Mouse (Mus musculus) inflammation-experienced regulatory T-cells, adult 6 months (primary cell): Measurements from ENCODE around the gene Asxl1. TPM values are rescaled to one million over a fixed set of nuclear protein-coding genes. Genes with fewer than 3 reads are reported as not detected.
A peak's percentile ranks its signal among the peaks of the same experiment; 100 is the strongest.

ENCODE experiments used
- ATAC-seq: one replicate; pipeline ENCODE4 v1.8.0; 2017
- polyA plus RNA-seq, 3 experiments: library from polyadenylated mRNA; unstranded; fragments of 100-300 nt; shearing (Covaris generic); gene quantifications; one replicate each; pipeline ENCODE4 v1.2.1; 2017

Gene Asxl1
- polyA plus RNA-seq, 3 experiments from 2014 or later = 15.0 to 16.6 (median 15.9) TPM

GRCm38 (mm10) chr2:153417841-153418240 lies 72.2 kb downstream of the Asxl1 start:
- no peak for ATAC-seq

DNA sequence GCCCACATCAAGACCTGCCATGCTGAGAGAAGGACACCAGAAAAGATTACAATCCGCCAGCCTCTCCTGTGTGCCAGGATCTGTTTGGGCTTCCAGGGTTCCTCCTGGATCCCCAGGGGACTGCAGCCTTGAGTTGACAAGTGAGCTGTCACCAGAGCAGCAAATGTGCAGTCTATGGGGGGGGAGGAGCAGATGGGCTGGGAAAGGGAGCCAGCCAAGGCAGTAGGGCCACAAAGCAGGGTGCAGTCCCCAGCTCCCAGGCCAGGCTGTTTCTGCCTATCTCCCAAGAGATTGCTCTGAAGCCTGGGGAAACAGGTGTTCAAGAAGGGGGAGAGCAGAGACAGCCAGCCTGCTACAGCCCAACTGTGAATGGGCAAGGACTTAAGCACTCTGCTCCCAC lies 72.8 kb downstream of the Asxl1 start:
- ATAC-seq = no peak

DNA sequence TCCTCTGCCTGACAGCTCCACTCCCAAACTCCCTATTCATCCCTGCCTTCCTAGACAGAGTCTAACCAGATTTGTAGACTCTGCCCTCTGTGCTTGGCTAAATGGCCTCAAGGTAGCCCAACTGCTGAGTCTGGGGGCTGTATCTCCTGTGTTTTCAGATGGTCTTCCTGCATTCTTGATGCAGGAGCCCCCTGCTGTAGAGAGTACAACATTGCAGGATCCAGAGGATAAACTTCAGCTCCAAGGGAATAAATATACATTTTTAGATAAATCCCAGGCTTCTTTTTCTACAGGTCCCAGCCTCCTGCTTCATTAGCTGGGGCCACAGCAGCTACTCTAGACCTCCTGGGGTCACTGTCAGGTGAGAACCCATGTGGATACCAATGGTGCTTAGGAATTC lies 75.6 kb downstream of the Asxl1 start:
- ATAC-seq = no peak

GRCm38 (mm10) chr2:153422051-153422450 lies 76.4 kb downstream of the Asxl1 start:
- no peak for ATAC-seq

DNA sequence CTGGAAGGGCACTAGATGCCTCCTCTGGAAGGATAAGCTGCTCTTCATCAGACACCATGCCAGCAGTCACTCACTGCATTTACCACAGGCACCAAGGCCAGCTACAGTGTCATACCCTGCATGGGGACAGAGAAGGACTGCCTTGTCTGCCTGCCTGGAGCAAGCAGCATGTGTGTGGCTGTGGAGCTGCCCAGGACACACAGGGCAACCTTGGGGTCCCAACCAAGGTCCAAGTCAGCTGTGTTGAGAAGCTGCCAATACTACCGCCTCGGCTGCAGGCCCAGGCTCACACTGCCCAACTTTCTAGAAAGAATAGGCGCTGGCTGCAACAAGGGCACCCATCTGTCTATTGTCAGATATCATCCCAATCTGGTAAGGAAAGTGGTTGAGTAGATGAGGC lies 77.5 kb downstream of the Asxl1 start:
- no peak for ATAC-seq

DNA sequence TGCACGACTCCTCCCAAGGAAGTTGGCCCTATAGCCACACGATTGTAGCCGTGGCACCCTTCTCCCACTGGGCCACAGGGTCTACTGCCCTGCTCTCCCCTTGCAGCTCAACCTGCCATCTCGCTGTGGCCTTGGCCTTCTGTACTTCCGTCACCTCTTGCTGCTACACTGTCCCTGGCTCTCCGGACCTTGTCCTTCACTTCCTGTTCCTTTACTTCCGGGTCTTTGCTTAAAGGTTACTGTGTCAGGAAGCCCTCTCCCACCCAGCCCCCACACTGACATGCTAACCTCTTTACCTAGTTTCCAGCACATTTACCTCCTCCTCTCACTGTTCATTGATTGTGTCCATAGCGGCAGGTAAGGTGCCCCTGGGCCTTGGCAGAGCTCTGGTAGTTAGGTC lies 78.9 kb downstream of the Asxl1 start:
- ATAC-seq = no peak

DNA sequence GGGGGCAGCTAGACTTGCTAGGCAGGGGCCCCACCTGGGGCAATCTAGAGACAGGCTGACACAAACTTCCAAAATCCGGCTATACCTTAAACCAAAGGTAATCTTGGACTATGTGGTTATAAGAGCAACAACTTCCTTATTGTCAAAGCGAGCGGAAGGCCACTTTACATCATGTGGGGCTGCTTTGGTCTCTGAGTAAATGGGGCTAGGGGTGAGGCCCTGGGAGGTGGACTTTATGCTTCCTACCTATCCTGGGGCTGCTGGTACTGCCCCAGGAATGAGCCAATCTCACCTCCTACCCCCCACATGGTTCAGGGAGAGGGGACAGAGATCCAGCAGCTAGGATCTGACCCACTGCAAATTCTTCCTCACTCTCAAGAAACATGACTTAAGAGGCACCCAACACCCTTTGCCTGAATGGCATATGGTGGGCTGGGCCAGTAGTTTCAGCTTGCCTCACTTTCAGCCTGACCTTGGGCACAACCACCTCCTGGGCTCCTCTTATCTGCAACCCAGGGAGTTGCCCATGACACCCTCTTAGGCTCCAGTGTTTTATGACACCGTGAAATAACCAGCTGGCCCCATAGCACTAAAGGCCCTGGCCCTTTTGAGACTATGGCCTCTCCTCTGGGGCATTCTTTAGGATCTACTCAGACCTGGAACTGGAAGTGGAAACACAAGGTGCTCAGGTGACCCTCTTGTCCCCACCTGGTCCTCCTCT lies 79.7 kb downstream of the Asxl1 start:
- no peak for ATAC-seq

DNA sequence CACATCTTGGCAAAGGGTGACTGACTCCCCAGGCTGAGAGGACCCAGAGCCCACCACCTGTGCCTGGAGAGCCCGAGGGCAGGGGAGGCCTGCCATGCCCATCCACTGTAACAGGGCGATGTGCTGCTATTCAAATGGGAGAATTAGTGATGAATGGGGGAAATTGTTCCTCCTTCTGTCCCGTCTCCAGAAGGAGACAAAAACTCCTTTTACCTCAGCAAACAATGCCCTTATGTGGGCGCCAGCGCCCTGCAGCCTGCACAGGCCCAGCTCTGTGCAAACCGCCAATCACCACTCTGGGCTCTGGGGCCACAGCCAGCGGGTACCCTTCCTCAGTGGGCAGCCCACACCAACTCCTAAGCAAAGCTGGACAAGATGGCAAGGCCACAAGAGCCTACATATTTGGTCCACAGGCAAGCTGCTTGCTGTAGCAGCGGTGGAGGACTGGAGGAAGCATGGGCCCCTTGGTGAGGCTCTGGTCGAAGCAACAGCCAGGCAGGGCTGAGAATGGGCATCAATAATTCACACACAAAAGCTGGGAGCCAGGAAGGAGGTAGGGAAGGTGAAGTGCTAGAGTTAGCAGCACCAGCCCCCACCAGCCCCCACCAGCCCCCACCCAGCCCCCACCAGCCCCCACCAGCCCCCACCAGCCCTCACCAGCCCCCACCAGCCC lies 80.5 kb downstream of the Asxl1 start:
- no peak for ATAC-seq

DNA sequence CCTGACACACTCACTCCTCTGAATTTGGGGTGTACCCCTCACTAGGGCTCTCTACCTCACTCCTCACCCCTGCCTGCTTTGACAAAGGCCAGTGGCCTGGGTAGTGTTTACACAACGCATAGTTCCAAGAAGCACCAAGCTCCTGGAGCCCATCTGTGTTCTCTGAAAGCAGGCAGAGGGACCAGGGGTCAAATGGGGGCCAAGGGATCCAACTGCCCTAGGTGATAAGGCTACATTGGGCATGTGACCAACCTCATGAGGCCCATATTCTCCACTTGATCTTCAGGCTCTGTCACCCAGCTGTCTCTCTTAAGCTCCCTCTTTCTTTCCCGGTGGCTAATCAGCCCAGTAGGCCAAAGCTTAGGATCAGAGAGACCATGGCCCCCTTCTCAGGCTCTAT lies 81.3 kb downstream of the Asxl1 start:
- no peak for ATAC-seq

DNA sequence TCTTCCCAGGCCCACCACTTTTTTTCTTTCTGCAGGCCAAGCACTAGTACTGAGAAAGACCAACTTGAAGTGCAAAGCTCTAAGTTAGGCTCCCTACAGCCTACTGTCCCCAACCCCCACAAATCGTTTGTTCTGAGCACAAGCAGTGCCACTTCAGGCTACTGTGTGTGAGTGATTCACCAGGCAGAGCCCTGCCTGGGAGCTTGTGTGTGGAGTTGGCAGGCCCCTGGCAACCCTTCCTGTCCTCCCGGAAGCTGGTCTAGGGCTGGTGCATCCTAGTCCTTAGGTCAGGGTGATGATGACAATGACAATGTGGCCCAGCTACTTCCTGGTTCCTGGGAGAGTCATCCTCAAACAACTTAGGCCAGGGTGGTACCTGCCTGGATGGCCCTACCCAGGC lies 82.9 kb downstream of the Asxl1 start:
- ATAC-seq = no peak

DNA sequence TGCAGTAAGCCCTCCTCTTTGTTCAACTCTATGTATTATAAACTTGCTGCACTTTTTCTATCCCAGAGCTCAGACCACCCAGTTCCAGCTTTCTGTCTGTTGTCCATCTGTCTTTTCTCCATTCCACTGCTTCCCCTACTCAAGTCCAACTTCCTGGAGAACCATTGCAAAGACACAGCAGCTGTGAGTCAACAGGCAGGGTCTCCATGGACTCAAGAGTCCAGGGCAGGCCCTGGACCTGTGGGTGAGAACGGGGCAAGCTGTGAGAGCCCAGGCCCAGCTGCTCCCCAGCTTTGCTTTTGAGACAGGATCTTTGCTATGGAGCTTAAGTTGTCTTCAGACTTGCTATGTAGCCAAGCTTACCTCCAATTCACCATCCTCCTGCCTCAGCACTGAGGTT lies 84.9 kb downstream of the Asxl1 start:
- no peak for ATAC-seq

- no peak for ATAC-seq
Observed at GRCm38 (mm10) chr2:153432492-153432891, 86.9 kb downstream of the Asxl1 start.

- no peak for ATAC-seq
Observed at GRCm38 (mm10) chr2:153433859-153434258, 88.2 kb downstream of the Asxl1 start.

GRCm38 (mm10) chr2:153434880-153435831 lies 89.5 kb downstream of the Asxl1 start:
- no peak for ATAC-seq

DNA sequence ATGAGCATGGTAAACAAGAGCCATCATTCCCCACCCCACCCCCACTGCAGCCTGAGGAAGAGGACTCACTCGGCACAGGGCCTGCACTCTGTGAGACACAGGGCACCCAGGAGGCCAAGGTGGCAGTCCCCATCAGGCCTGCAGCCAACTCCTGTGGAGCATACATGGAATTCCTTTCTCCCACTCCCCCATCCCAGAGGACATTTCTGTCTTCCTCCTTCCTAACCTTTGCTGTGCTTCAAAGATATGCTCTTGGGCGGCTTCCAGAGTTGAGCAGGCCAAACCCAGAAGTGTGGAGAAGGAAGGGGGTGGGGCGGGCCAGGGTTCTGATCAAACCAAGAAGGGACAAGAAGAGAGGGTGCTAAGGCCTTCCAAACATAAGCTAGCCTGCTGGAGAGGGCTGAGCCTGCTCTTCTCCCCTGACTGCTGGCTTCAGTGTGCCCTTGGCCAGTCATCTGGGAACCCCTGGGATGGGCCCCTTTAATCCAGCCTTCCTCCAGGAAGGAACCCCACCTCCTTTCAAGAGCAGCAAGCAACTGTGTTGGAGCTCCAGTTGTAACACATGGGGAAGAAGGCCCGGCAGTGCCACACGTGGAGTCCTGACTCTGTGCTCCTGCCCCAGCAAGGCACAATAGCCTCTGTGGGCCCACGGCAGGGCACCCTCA lies 91.1 kb downstream of the Asxl1 start:
- no peak for ATAC-seq

DNA sequence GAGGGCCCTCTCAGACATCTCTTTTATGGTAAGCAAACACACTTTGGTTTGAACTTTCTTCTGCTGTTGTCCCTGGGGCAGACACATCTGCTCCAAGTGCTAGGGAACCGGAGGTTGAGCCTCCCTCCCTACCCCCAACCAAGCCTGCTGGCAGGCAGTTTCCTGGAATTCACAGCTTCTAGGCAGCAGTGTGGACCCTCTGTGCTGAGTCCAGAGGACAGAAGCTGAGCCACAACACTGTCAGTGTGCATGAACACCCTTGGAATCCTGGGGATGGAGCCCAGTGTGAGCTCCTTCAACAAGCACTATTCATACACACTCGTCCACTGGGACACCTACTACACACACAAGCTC lies 91.7 kb downstream of the Asxl1 start:
- ATAC-seq = no peak

DNA sequence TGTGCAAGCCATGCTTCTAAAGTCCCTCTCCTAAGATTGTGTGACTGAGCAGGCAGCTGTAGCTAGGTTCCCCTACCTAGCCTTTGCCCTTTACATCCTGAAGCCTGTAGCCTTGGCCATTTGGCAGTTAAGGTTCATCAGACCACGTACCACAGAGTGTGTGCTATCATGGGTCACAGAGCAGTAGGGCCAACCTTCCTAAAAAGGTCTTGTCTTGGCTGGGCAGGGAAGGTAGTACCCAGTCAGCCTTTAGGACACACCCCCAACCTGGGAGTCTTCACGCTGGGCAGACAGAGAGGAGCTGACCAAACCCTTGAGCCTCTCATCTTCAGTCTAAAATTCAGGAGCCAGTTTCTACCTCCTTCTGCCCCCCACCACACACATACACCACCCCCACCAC lies 95.1 kb downstream of the Asxl1 start:
- ATAC-seq = no peak

GRCm38 (mm10) chr2:153441228-153441627 lies 95.6 kb downstream of the Asxl1 start:
- no peak for ATAC-seq

DNA sequence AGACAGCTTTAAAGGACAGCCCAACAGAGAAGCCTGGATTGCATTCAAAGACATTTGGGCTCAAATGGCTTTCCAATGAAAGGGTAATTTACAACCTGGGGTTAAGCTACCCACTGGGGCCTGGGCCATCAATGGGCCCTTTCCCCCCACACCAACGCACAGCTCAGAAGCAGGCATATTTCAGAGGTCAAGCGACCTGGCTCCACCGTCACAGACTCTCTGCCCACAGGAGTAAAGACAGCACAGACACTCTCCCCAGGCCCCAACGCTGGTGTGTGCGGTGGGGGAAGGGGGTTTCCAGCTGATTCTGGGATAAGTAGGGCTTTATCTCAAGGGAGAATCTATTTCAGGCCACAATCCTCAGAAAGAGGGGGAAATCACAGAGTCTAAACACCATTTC lies 97.1 kb downstream of the Asxl1 start:
- no peak for ATAC-seq

DNA sequence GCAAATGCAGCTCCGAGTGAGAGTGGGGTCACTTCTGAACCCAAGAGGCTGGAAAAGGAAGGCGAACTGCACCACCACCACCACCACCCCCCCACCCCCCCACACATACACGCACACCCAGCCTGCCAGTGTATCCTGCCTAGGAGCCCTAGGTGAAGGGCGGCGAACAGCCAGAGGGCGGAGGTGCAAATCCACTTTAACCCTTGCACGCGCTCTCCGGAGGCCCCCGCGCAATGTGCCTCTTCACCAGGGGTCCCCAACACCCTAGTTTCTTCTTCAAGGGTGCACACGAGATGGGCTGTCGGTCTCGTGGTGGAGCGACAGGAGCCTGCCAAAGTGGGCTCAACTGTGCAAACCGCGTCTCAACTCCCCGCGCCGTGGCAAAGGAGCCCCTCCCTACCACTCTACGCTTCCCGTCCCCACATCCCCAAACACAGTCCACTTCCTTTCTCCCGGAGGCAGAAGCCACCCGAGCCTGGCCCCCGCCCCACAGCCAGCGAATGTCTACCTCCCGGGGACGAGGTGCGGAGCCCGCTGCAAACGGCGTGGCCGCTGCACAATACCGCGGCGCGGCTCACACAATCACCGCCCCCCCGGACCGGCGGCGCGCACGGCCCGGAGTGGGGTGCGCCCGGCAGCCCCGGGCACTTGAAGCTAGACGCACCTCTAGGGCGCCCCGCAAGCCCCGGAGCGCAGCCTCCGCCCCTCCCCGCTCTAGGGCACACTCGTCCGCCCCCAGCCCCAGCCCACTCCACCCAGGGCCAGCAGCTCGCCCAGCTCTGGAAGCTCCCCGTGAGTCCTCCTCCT lies 98.0 kb downstream of the Asxl1 start:
- ATAC-seq = peak; percentile 22

DNA sequence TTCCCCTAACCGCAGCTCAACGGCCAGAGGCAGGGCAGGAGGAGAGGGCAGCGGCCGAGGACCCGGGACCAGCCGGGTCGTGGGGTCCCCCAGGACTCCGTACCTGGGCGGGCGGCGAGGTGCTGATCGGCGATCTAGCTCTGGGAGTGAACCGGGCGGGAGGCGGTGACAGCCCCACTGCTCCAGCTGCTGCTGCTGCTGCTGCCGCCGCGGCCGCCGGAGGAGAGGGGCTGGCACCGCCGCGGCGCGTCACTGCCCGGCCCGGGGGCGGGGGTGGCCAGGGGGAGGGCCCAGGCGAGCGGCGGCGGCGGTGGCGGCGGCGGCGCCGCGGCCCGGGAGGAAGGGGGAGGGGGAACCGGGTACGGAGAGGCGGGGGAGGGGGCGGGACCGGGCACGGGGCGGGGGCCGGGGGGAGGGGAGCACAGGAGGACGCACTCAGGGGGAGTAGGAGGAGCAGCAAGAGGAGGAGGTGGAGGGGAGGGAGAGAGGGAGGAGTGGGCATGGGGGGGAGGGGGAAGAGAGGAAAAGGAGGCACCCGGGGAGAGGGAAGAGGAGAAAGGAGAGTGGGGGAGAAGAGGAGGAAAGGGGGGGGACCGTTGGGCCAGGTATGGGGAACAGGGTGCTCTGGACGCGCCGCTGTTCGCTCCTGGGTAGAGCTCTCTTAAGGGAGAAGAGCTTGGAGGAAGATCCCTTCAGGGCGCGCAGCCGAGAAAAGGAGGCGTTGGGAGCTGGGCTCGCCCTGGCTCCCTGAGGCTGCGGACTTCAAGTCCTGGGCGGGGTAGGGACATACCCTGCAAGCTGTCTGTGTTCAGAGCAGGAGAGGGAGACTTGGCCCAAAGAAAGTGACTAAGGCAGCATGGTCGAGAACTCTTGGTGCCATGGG lies 98.9 kb downstream of the Asxl1 start:
- ATAC-seq = peak; percentile 49
